Comparison of ENCODE assay signal across 15 mouse cellular contexts in the genomic region with DNA sequence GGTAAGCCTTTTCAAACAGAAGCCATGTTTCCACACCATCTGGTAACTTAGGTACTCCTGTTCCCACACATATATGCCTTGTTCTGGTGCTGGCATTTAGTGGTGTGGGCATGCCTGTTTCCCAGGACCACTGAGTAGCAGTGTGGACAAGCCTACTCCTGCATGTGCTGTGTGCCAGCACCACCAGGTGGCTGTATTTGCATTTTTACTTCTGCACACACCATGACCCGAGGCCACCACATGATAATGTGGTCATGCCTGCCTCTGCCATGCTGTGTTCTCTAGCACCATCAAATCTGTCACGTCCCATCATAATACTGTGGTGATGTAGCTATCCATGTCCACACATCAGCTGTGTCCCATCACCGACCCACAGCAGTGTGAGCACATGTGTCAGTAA. TPM values are rescaled to one million over a fixed set of nuclear protein-coding genes. Genes with fewer than 3 reads are reported as not detected.
DNase-seq lines count a peak whose midpoint lies in the region; ATAC-seq and TF ChIP-seq lines count a peak whose summit lies in the region.
"Had no signal": no experiment of that assay in that cellular context is flagged by ENCODE, and none has a peak within 500 bp of the region (broad histone marks: within the 10 kb centered on the region; RNA-seq: fewer than 3 reads in every experiment).

No protein-coding gene starts in this region.

- H3K36me3 ChIP-seq in midbrain, embryonic 15.5 days (replicated peaks): no peaks in the 10 kb centered on the region
- no peaks in the 10 kb centered on the region for H3K36me3 ChIP-seq in midbrain, embryonic 13.5 days
- H3K36me3 ChIP-seq: embryonic facial prominence, embryonic 12.5 days; limb, embryonic 12.5 days had no signal

- no peak overlapping the region for H3K4me3 ChIP-seq in cerebellum, adult 2 months (replicated peaks; ENCODE audit: insufficient read depth, low read depth, low read length)
- H3K4me3 ChIP-seq in midbrain, embryonic 15.5 days: no peak overlapping the region
- no peak overlapping the region for H3K4me3 ChIP-seq in midbrain, embryonic 13.5 days (replicated peaks)
- H3K4me3 ChIP-seq: embryonic facial prominence, embryonic 12.5 days; limb, embryonic 12.5 days had no signal

- H3K27me3 ChIP-seq in cerebellum, adult 2 months (ENCODE audit: control insufficient read depth, insufficient read depth, low read length): no peaks in the 10 kb centered on the region
- no peaks in the 10 kb centered on the region for H3K27me3 ChIP-seq in midbrain, embryonic 15.5 days (replicated peaks)
- H3K27me3 ChIP-seq in midbrain, embryonic 13.5 days: no peaks in the 10 kb centered on the region
- H3K27me3 ChIP-seq: embryonic facial prominence, embryonic 12.5 days; limb, embryonic 12.5 days had no signal

- DNase-seq in cerebellum, adult 2 months: no peak
- DNase-seq in cerebellum, adult 9-10 months: no peak
- DNase-seq in kidney, postnatal 10 days: peak; percentile 23
- no peak for DNase-seq in kidney, postnatal 14 days
- no peak for DNase-seq in adipocyte (ENCODE audit: low spot score)
- no peak for DNase-seq in B cell, adult 2 months
- DNase-seq: cerebellum, adult 9-11 months; heart, postnatal 4 days; kidney, adult 9 months; right cerebral cortex, postnatal 4 days had no signal

- H3K9me3 ChIP-seq in midbrain, embryonic 15.5 days: no peaks in the 10 kb centered on the region
- no peaks in the 10 kb centered on the region for H3K9me3 ChIP-seq in midbrain, embryonic 13.5 days
- H3K9me3 ChIP-seq: embryonic facial prominence, embryonic 12.5 days; limb, embryonic 12.5 days had no signal

- H3K4me2 ChIP-seq in midbrain, embryonic 15.5 days: no peak overlapping the region
- H3K4me2 ChIP-seq in midbrain, embryonic 13.5 days (replicated peaks): no peak overlapping the region
- H3K4me2 ChIP-seq: embryonic facial prominence, embryonic 12.5 days; limb, embryonic 12.5 days had no signal

- no peaks in the 10 kb centered on the region for H3K4me1 ChIP-seq in cerebellum, adult 2 months (ENCODE audit: control insufficient read depth, insufficient read depth, low read length)
- no peaks in the 10 kb centered on the region for H3K4me1 ChIP-seq in midbrain, embryonic 15.5 days
- H3K4me1 ChIP-seq in midbrain, embryonic 13.5 days (replicated peaks): no peaks in the 10 kb centered on the region
- H3K4me1 ChIP-seq: embryonic facial prominence, embryonic 12.5 days; limb, embryonic 12.5 days had no signal

- WGBS in cerebellum, adult 2 months: 43% methylated on average over 3 of the region's 3 CpGs
- WGBS in midbrain, embryonic 15.5 days: 58% methylated on average over 3 of the region's 3 CpGs
- 59% methylated on average over 3 of the region's 3 CpGs for WGBS in midbrain, embryonic 13.5 days

- 0 out of 2 replicates have a peak, but pooled peaks have one; percentile 18 for ATAC-seq in midbrain, embryonic 15.5 days (replicated peaks)
- ATAC-seq in midbrain, embryonic 13.5 days: no peak
- ATAC-seq: activated CD4-positive, CD25-positive, alpha-beta regulatory T cell, adult 4 months had no signal

- peak; percentile 22; the same call in 1 of the 2 replicates for TF ChIP-seq CTCF in cerebellum, adult 2 months (IDR thresholded peaks at IDR 0.05; ENCODE audit: borderline replicate concordance, insufficient read depth, low read depth, low read length)

- TF ChIP-seq POLR2A in cerebellum, adult 2 months (IDR thresholded peaks at IDR 0.05; ENCODE audit: borderline replicate concordance, insufficient read depth, low read length): no peak

- no peak overlapping the region for H3K27ac ChIP-seq in cerebellum, adult 2 months (ENCODE audit: insufficient read depth, low read length)
- no peak overlapping the region for H3K27ac ChIP-seq in midbrain, embryonic 15.5 days
- H3K27ac ChIP-seq in midbrain, embryonic 13.5 days: no peak overlapping the region
- H3K27ac ChIP-seq: embryonic facial prominence, embryonic 12.5 days; limb, embryonic 12.5 days had no signal

- H3K9ac ChIP-seq in midbrain, embryonic 15.5 days: no peak overlapping the region
- no peak overlapping the region for H3K9ac ChIP-seq in midbrain, embryonic 13.5 days (replicated peaks)
- H3K9ac ChIP-seq: embryonic facial prominence, embryonic 12.5 days; limb, embryonic 12.5 days had no signal

RNA-seq across cellular contexts. Expression of gene Gnaz, which starts 27.7 kb away (rescaled TPM):
- polyA plus RNA-seq in cerebellum, adult 2 months (2012; rRNA removed): 41.0 and 44.1 TPM in 2 replicates
- 86.2 and 96.0 TPM in 2 replicates for polyA plus RNA-seq in midbrain, embryonic 15.5 days (2015; fragmentation: Nextera tagmentation; extraction: Ambion mirVana)
- polyA plus RNA-seq in midbrain, embryonic 13.5 days (2015; fragmentation: Nextera tagmentation; extraction: Ambion mirVana): 39.6 and 42.5 TPM in 2 replicates
- polyA plus RNA-seq: activated CD4-positive, CD25-positive, alpha-beta regulatory T cell, adult 4 months had no signal
